Mouse (Mus musculus): ENCODE data around the gene Gabpb2. TPM values are rescaled to one million over a fixed set of nuclear protein-coding genes. Genes with fewer than 3 reads are reported as not detected.
A peak's percentile ranks its signal among the peaks of the same experiment; 100 is the strongest.

The Gabpb2 gene
- polyA plus RNA-seq, 2 experiments: 5.1 to 14.3 TPM

- peaks cover 21% of the 10 kb centered on the region for H3K36me3 ChIP-seq (replicated peaks; ENCODE audit: control insufficient read depth, insufficient read depth, low read depth)
- no peak overlapping the region for H3K27ac ChIP-seq
- no peak for ATAC-seq (ENCODE audit: insufficient read depth)
- WGBS (ENCODE audit: insufficient replicate concordance): 73% methylated on average over 6 of the region's 6 CpGs
- no peak overlapping the region for H3K4me2 ChIP-seq (ENCODE audit: low read depth)
- no peak overlapping the region for H3K9ac ChIP-seq (replicated peaks)
- no peak overlapping the region for H3K4me3 ChIP-seq (ENCODE audit: insufficient read depth in 1 of 2, low read depth in 2 of 2, low read length in 2 of 2)
- H3K27me3 ChIP-seq (ENCODE audit: control insufficient read depth, insufficient read depth, low read length): no peaks in the 10 kb centered on the region
- no peak for DNase-seq (ENCODE audit: low read depth in 3 of 3, low spot score in 3 of 3)
- H3K4me1 ChIP-seq (replicated peaks; ENCODE audit: control insufficient read depth in 2 of 2, insufficient read depth in 2 of 2, low read length in 1 of 2): no peaks in the 10 kb centered on the region
- TF ChIP-seq EP300 (IDR thresholded peaks at IDR 0.05; ENCODE audit: low read depth) (no peak), CTCF (IDR thresholded peaks at IDR 0.05; ENCODE audit: low read depth) (peak; percentile 13)
- H3K9me3 ChIP-seq (ENCODE audit: control insufficient read depth, low read length): no peaks in the 10 kb centered on the region
Measured at GRCm38 (mm10) chr3:95239022-95239421, 21.3 kb upstream of the Gabpb2 start.

GRCm38 (mm10) chr3:95237541-95238099 lies 19.9 kb upstream of the Gabpb2 start:
- H3K36me3 ChIP-seq (replicated peaks; ENCODE audit: control insufficient read depth, insufficient read depth, low read depth): peaks cover 35% of the 10 kb centered on the region

GRCm38 (mm10) chr3:95235386-95236301 lies 17.9 kb upstream of the Gabpb2 start:
- no peak overlapping the region for H3K4me2 ChIP-seq (ENCODE audit: low read depth)
- H3K4me1 ChIP-seq (replicated peaks; ENCODE audit: control insufficient read depth in 2 of 2, insufficient read depth in 2 of 2, low read length in 1 of 2): peaks cover 20% of the 10 kb centered on the region in 2 experiments
- no peak for TF ChIP-seq CTCF (IDR thresholded peaks at IDR 0.05; ENCODE audit: low read depth)
- TF ChIP-seq EP300 (IDR thresholded peaks at IDR 0.05; ENCODE audit: low read depth): no peak
- no peak for DNase-seq (ENCODE audit: low read depth in 3 of 3, low spot score in 3 of 3)
- no peak overlapping the region for H3K27ac ChIP-seq
- WGBS (ENCODE audit: insufficient replicate concordance): 85% methylated on average over 23 of the region's 23 CpGs
- no peak overlapping the region for H3K9ac ChIP-seq (replicated peaks)
- H3K36me3 ChIP-seq (replicated peaks; ENCODE audit: control insufficient read depth, insufficient read depth, low read depth): peaks cover 43% of the 10 kb centered on the region
- no peak for ATAC-seq (ENCODE audit: insufficient read depth)
- H3K9me3 ChIP-seq (ENCODE audit: control insufficient read depth, low read length): no peaks in the 10 kb centered on the region
- no peak overlapping the region for H3K4me3 ChIP-seq (ENCODE audit: insufficient read depth in 1 of 2, low read depth in 2 of 2, low read length in 2 of 2)
- no peaks in the 10 kb centered on the region for H3K27me3 ChIP-seq (ENCODE audit: control insufficient read depth, insufficient read depth, low read length)

More at GRCm38 (mm10) chr3:95237541-95238099, 19.9 kb upstream of the Gabpb2 start:
- TF ChIP-seq CTCF (IDR thresholded peaks at IDR 0.05; ENCODE audit: low read depth) (no peak), EP300 (IDR thresholded peaks at IDR 0.05; ENCODE audit: low read depth) (no peak)
- DNase-seq (ENCODE audit: low read depth in 3 of 3, low spot score in 3 of 3) (no peak), ATAC-seq (ENCODE audit: insufficient read depth) (no peak)
- Histone ChIP-seq H3K4me3 (ENCODE audit: insufficient read depth in 1 of 2, low read depth in 2 of 2, low read length in 2 of 2) (no peak overlapping the region), H3K9me3 (ENCODE audit: control insufficient read depth, low read length) (no peaks in the 10 kb centered on the region), H3K27me3 (ENCODE audit: control insufficient read depth, insufficient read depth, low read length) (no peaks in the 10 kb centered on the region), H3K27ac (no peak overlapping the region), H3K9ac (replicated peaks) (no peak overlapping the region), H3K4me2 (ENCODE audit: low read depth) (no peak overlapping the region), H3K4me1 (replicated peaks; ENCODE audit: control insufficient read depth in 2 of 2, insufficient read depth in 2 of 2, low read length in 1 of 2) (peaks cover under 1% of the 10 kb centered on the region in 2 experiments; a peak in 3 of 4 replicates)
- 77% methylated on average over 8 of the region's 8 CpGs for WGBS (ENCODE audit: insufficient replicate concordance)

- Histone ChIP-seq H3K4me1 (replicated peaks; ENCODE audit: control insufficient read depth in 2 of 2, insufficient read depth in 2 of 2, low read length in 1 of 2) (peaks cover 22 to 26% of the 10 kb centered on the region in 2 experiments), H3K36me3 (replicated peaks; ENCODE audit: control insufficient read depth, insufficient read depth, low read depth) (peaks cover 43% of the 10 kb centered on the region), H3K9ac (replicated peaks) (no peak overlapping the region), H3K4me3 (ENCODE audit: insufficient read depth in 1 of 2, low read depth in 2 of 2, low read length in 2 of 2) (no peak overlapping the region), H3K27me3 (ENCODE audit: control insufficient read depth, insufficient read depth, low read length) (no peaks in the 10 kb centered on the region), H3K27ac (no peak overlapping the region), H3K4me2 (ENCODE audit: low read depth) (no peak overlapping the region), H3K9me3 (ENCODE audit: control insufficient read depth, low read length) (no peaks in the 10 kb centered on the region)
- no peak for ATAC-seq (ENCODE audit: insufficient read depth)
- TF ChIP-seq CTCF (IDR thresholded peaks at IDR 0.05; ENCODE audit: low read depth) (no peak), EP300 (IDR thresholded peaks at IDR 0.05; ENCODE audit: low read depth) (no peak)
- no peak for DNase-seq (ENCODE audit: low read depth in 3 of 3, low spot score in 3 of 3)
- 86% methylated on average over 16 of the region's 16 CpGs for WGBS (ENCODE audit: insufficient replicate concordance)
Measured at GRCm38 (mm10) chr3:95233303-95233980, 15.7 kb upstream of the Gabpb2 start.

All from liver, embryonic 14.5 days (tissue).